Mouse (Mus musculus): Measurements from ENCODE around the gene Ckap5. TPM values are rescaled to one million over a fixed set of nuclear protein-coding genes. Genes with fewer than 3 reads are reported as not detected.
A peak's percentile ranks its signal among the peaks of the same experiment; 100 is the strongest.

The Ckap5 gene
- polyA plus RNA-seq, 1 experiment from 2014 or later = 63.7 TPM

- no peaks in the 10 kb centered on the region for H3K4me1 ChIP-seq (ENCODE audit: insufficient read depth, low read length)
- H3K9me3 ChIP-seq (ENCODE audit: low read length) = no peaks in the 10 kb centered on the region
- peaks cover 58% of the 10 kb centered on the region for H3K36me3 ChIP-seq (ENCODE audit: insufficient read depth, low read length)
- 79% methylated on average over 8 of the region's 8 CpGs for WGBS
- no peaks in the 10 kb centered on the region for H3K27me3 ChIP-seq (ENCODE audit: insufficient read depth, low read length)
- no peak overlapping the region for H3K9ac ChIP-seq (replicated peaks; ENCODE audit: low read length)
- no peak overlapping the region for H3K27ac ChIP-seq (ENCODE audit: low read length)
- H3K4me3 ChIP-seq (ENCODE audit: low read length) = no peak overlapping the region
- no peak overlapping the region for H3K4me2 ChIP-seq (replicated peaks; ENCODE audit: low read depth, low read length)
- ATAC-seq (ENCODE audit: low FRiP score, low TSS enrichment) = no peak
These were observed 28.4 kb upstream of the Ckap5 start for GRCm38 (mm10) chr2:91498093-91498719.

DNA sequence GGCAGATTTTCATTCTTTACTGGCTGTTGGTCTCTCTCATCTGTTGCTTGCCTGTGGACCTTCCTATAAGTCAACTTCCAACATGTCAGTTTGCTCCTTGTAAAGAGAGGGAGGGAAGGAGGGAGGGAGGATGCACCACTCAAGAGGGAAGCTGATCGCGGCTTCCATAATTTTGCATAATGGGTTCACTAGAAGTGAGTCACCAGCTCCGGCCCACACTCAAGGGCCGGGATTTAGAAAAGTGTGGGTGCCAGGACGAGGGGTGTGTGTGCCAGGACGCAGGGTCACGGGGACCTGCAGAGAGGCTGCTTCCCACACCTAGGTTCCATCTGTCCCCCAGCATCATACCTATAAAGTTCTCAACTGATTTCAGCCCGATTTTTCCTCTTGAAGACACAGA lies 18.5 kb upstream of the Ckap5 start:
- no peak overlapping the region for H3K27ac ChIP-seq (ENCODE audit: low read length)
- no peak overlapping the region for H3K4me2 ChIP-seq (replicated peaks; ENCODE audit: low read depth, low read length)
- peaks cover 30% of the 10 kb centered on the region for H3K36me3 ChIP-seq (ENCODE audit: insufficient read depth, low read length)
- no peak for ATAC-seq (ENCODE audit: low FRiP score, low TSS enrichment)
- H3K9ac ChIP-seq (replicated peaks; ENCODE audit: low read length) = no peak overlapping the region
- H3K27me3 ChIP-seq (ENCODE audit: insufficient read depth, low read length) = no peaks in the 10 kb centered on the region
- H3K4me3 ChIP-seq (ENCODE audit: low read length) = no peak overlapping the region
- no peaks in the 10 kb centered on the region for H3K9me3 ChIP-seq (ENCODE audit: low read length)
- WGBS = 85% methylated on average over 8 of the region's 8 CpGs
- H3K4me1 ChIP-seq (ENCODE audit: insufficient read depth, low read length) = no peaks in the 10 kb centered on the region

GRCm38 (mm10) chr2:91517186-91517585 lies 9.4 kb upstream of the Ckap5 start:
- Histone ChIP-seq H3K4me2 (replicated peaks; ENCODE audit: low read depth, low read length) (no peak overlapping the region), H3K36me3 (ENCODE audit: insufficient read depth, low read length) (peaks cover 10% of the 10 kb centered on the region), H3K9me3 (ENCODE audit: low read length) (no peaks in the 10 kb centered on the region), H3K4me1 (ENCODE audit: insufficient read depth, low read length) (no peaks in the 10 kb centered on the region), H3K4me3 (ENCODE audit: low read length) (no peak overlapping the region), H3K9ac (replicated peaks; ENCODE audit: low read length) (no peak overlapping the region), H3K27me3 (ENCODE audit: insufficient read depth, low read length) (no peaks in the 10 kb centered on the region), H3K27ac (ENCODE audit: low read length) (no peak overlapping the region)
- no peak for ATAC-seq (ENCODE audit: low FRiP score, low TSS enrichment)
- 25% methylated on average over 2 of the region's 2 CpGs for WGBS

- Histone ChIP-seq H3K9ac (replicated peaks; ENCODE audit: low read length) (peak overlapping the region; percentile 96), H3K27ac (ENCODE audit: low read length) (peak overlapping the region; percentile 86), H3K9me3 (ENCODE audit: low read length) (no peaks in the 10 kb centered on the region), H3K4me2 (replicated peaks; ENCODE audit: low read depth, low read length) (peak overlapping the region; percentile 60), H3K4me3 (ENCODE audit: low read length) (peak overlapping the region; percentile 93), H3K36me3 (ENCODE audit: insufficient read depth, low read length) (peaks cover 3% of the 10 kb centered on the region; the same call in 1 of the 2 replicates), H3K4me1 (ENCODE audit: insufficient read depth, low read length) (peaks cover 3% of the 10 kb centered on the region), H3K27me3 (ENCODE audit: insufficient read depth, low read length) (no peaks in the 10 kb centered on the region)
- ATAC-seq (ENCODE audit: low FRiP score, low TSS enrichment) = no peak; the same call in 1 of the 2 replicates
- under 1% methylated on average over 15 of the region's 15 CpGs for WGBS
These were observed 555 bp downstream of the Ckap5 start for GRCm38 (mm10) chr2:91527147-91527486.

DNA sequence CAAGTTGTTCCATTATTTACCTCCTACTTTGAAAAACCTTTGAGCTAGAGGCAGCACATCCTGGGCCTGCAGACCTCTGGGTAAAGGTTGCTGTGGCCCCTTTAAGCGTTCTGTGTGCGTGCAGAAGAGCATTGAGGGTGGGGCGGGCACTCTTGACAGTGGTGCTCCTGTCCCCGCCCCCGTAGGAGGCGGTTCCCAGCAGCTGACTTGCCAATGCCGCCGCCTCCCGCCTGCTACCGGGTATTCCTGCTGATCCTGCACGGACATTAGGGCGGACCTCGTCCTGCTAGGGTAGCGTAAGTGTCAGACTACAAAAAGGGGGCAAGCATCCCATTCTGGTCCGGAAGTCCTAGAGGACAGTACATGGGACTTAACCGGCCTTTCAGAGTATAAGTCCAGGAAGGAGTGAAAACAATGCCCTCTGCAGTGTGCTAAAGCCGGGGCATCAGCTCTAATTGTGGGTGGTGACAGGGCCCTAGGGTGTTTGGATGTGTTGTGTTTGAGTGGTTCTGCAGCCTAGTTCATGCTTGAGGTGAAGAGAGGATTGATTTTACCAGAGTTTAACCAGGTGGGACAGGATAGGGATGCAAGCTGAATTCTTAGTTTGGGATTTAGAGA lies 11.1 kb downstream of the Ckap5 start:
- peak overlapping the region; percentile 50 for H3K4me2 ChIP-seq (replicated peaks; ENCODE audit: low read depth, low read length)
- no peak overlapping the region for H3K27ac ChIP-seq (ENCODE audit: low read length)
- H3K9me3 ChIP-seq (ENCODE audit: low read length) = no peaks in the 10 kb centered on the region
- peak; percentile 98 for ATAC-seq (ENCODE audit: low FRiP score, low TSS enrichment)
- peak overlapping the region; percentile 39 for H3K4me3 ChIP-seq (ENCODE audit: low read length)
- WGBS = 4% methylated on average over 17 of the region's 17 CpGs
- peak overlapping the region; percentile 45 for H3K9ac ChIP-seq (replicated peaks; ENCODE audit: low read length)
- peaks cover 9% of the 10 kb centered on the region for H3K4me1 ChIP-seq (ENCODE audit: insufficient read depth, low read length)
- no peaks in the 10 kb centered on the region for H3K36me3 ChIP-seq (ENCODE audit: insufficient read depth, low read length)
- H3K27me3 ChIP-seq (ENCODE audit: insufficient read depth, low read length) = no peaks in the 10 kb centered on the region

DNA sequence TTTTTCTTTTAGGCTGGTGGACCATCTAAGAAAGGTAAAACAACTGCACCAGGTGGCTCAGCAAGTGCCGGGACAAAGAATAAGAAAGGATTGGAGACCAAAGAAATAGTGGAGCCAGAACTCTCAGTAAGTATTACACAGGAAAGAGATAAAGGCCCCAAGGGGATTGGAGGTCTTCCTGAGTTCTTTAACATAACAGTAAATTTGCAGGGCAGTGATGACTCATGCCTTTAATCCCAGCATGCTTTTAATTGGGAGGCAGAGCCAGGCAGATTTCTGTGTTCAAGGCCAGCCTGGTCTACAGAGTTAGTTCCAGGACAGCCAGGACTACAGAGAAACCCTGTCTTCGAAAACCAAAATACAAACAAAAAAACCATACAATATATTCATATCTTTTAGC lies 41.6 kb downstream of the Ckap5 start:
- H3K4me2 ChIP-seq (replicated peaks; ENCODE audit: low read depth, low read length) = no peak overlapping the region
- H3K4me3 ChIP-seq (ENCODE audit: low read length) = no peak overlapping the region
- no peaks in the 10 kb centered on the region for H3K4me1 ChIP-seq (ENCODE audit: insufficient read depth, low read length)
- no peak for ATAC-seq (ENCODE audit: low FRiP score, low TSS enrichment)
- 82% methylated on average over 2 of the region's 2 CpGs for WGBS
- peaks cover 43% of the 10 kb centered on the region for H3K36me3 ChIP-seq (ENCODE audit: insufficient read depth, low read length)
- no peaks in the 10 kb centered on the region for H3K27me3 ChIP-seq (ENCODE audit: insufficient read depth, low read length)
- no peak overlapping the region for H3K9ac ChIP-seq (replicated peaks; ENCODE audit: low read length)
- no peak overlapping the region for H3K27ac ChIP-seq (ENCODE audit: low read length)
- no peaks in the 10 kb centered on the region for H3K9me3 ChIP-seq (ENCODE audit: low read length)

DNA sequence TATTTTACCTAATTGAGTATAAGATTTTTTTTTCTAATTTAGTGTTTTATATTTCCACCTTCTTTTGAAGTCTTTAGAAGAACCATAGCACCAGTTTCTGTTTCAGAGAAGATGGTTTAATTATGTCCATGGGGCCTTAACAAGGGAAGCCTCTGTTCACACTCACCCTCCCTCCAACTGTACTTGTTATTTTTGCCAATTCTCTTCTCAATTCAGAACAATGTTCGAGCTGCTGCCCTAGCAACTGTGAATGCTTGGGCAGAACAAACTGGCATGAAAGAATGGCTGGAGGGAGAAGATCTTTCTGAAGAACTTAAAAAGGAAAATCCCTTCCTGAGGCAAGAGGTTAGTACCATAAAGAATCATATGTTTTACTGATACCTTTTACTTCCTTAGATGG lies 54.3 kb downstream of the Ckap5 start:
- Histone ChIP-seq H3K27ac (ENCODE audit: low read length) (no peak overlapping the region), H3K27me3 (ENCODE audit: insufficient read depth, low read length) (no peaks in the 10 kb centered on the region), H3K4me3 (ENCODE audit: low read length) (no peak overlapping the region), H3K4me1 (ENCODE audit: insufficient read depth, low read length) (no peaks in the 10 kb centered on the region), H3K36me3 (ENCODE audit: insufficient read depth, low read length) (peaks cover 43% of the 10 kb centered on the region), H3K4me2 (replicated peaks; ENCODE audit: low read depth, low read length) (no peak overlapping the region), H3K9me3 (ENCODE audit: low read length) (peaks cover 2% of the 10 kb centered on the region; the same call in 1 of the 2 replicates), H3K9ac (replicated peaks; ENCODE audit: low read length) (no peak overlapping the region)
- 94% methylated on average over 1 of the region's 1 CpGs for WGBS
- no peak for ATAC-seq (ENCODE audit: low FRiP score, low TSS enrichment)

DNA sequence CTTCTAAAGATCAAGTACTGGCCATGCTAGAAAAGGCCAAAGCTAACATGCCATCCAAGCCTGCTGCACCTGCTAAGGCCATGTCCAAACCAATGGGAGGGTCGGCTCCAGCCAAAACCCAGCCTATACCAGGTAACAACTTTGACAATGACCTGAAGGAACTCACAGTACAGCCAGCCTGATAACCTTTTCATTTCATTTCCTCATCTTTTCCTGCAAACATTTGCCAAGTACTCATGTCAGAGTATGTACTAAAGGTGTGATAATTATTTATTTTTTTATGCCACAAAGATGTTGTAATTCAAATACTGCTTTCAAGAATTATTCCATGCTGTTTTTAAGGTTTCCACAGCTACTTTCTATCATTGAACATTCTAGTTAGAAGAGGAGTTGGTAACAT lies 59.7 kb downstream of the Ckap5 start:
- no peaks in the 10 kb centered on the region for H3K9me3 ChIP-seq (ENCODE audit: low read length)
- no peak overlapping the region for H3K9ac ChIP-seq (replicated peaks; ENCODE audit: low read length)
- WGBS = 90% methylated on average over 1 of the region's 1 CpGs
- H3K4me1 ChIP-seq (ENCODE audit: insufficient read depth, low read length) = no peaks in the 10 kb centered on the region
- no peak overlapping the region for H3K4me3 ChIP-seq (ENCODE audit: low read length)
- no peaks in the 10 kb centered on the region for H3K27me3 ChIP-seq (ENCODE audit: insufficient read depth, low read length)
- H3K4me2 ChIP-seq (replicated peaks; ENCODE audit: low read depth, low read length) = no peak overlapping the region
- ATAC-seq (ENCODE audit: low FRiP score, low TSS enrichment) = no peak
- no peak overlapping the region for H3K27ac ChIP-seq (ENCODE audit: low read length)
- peaks cover 41% of the 10 kb centered on the region for H3K36me3 ChIP-seq (ENCODE audit: insufficient read depth, low read length)

DNA sequence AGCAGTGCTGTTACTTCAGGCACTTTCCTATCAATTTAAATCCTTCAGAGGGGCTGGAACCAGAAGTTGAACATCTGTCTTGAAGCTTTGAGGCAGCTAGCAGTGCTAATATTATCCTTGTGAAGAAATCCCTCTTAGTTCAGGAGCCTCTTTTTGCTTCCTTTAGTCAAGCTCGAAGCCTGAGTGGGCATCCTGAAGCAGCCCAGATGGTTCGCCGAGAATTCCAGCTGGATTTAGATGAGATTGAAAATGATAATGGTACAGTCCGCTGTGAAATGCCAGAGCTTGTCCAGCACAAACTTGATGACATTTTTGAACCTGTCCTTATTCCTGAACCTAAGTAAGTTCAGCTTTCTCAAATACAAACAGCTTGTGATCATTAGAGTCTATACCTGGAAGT lies 73.9 kb downstream of the Ckap5 start:
- WGBS = 96% methylated on average over 4 of the region's 4 CpGs
- Histone ChIP-seq H3K9ac (replicated peaks; ENCODE audit: low read length) (no peak overlapping the region), H3K4me1 (ENCODE audit: insufficient read depth, low read length) (no peaks in the 10 kb centered on the region), H3K9me3 (ENCODE audit: low read length) (no peaks in the 10 kb centered on the region), H3K4me2 (replicated peaks; ENCODE audit: low read depth, low read length) (no peak overlapping the region), H3K4me3 (ENCODE audit: low read length) (no peak overlapping the region), H3K27me3 (ENCODE audit: insufficient read depth, low read length) (no peaks in the 10 kb centered on the region), H3K27ac (ENCODE audit: low read length) (no peak overlapping the region), H3K36me3 (ENCODE audit: insufficient read depth, low read length) (peaks cover 64% of the 10 kb centered on the region)
- no peak for ATAC-seq (ENCODE audit: low FRiP score, low TSS enrichment)

GRCm38 (mm10) chr2:91602389-91602788 lies 75.8 kb downstream of the Ckap5 start:
- H3K9ac ChIP-seq (replicated peaks; ENCODE audit: low read length) = no peak overlapping the region
- no peaks in the 10 kb centered on the region for H3K4me1 ChIP-seq (ENCODE audit: insufficient read depth, low read length)
- H3K27ac ChIP-seq (ENCODE audit: low read length) = no peak overlapping the region
- H3K9me3 ChIP-seq (ENCODE audit: low read length) = no peaks in the 10 kb centered on the region
- ATAC-seq (ENCODE audit: low FRiP score, low TSS enrichment) = no peak
- H3K27me3 ChIP-seq (ENCODE audit: insufficient read depth, low read length) = no peaks in the 10 kb centered on the region
- WGBS = 86% methylated on average over 4 of the region's 4 CpGs
- H3K4me3 ChIP-seq (ENCODE audit: low read length) = no peak overlapping the region
- no peak overlapping the region for H3K4me2 ChIP-seq (replicated peaks; ENCODE audit: low read depth, low read length)
- H3K36me3 ChIP-seq (ENCODE audit: insufficient read depth, low read length) = peaks cover 64% of the 10 kb centered on the region
